In genomic region chr7:112233345-112234005, GRCm38 (mm10) we compare ENCODE assay signal across 9 mouse cellular contexts. TPM values are rescaled to one million over a fixed set of nuclear protein-coding genes. Genes with fewer than 3 reads are reported as not detected.
DNase-seq lines count a peak whose midpoint lies in the region; ATAC-seq lines count a peak whose summit lies in the region.
"Had no signal": no experiment of that assay in that cellular context is flagged by ENCODE, and none has a peak within 500 bp of the region (broad histone marks: within the 10 kb centered on the region; RNA-seq: fewer than 3 reads in every experiment).

No protein-coding gene starts in this region.

- H3K4me3 ChIP-seq in embryonic facial prominence, embryonic 10.5 days: no peak overlapping the region
- no peak overlapping the region for H3K4me3 ChIP-seq in intestine, embryonic 15.5 days (replicated peaks)
- H3K4me3 ChIP-seq in stomach, embryonic 14.5 days (ENCODE audit: low read depth, low read length): no peak overlapping the region
- H3K4me3 ChIP-seq: liver, embryonic 15.5 days had no signal

- H3K4me2 ChIP-seq in intestine, embryonic 15.5 days (replicated peaks): no peak overlapping the region
- H3K4me2 ChIP-seq in stomach, embryonic 14.5 days (replicated peaks; ENCODE audit: low read depth, low read length): no peak overlapping the region
- H3K4me2 ChIP-seq: liver, embryonic 15.5 days had no signal

- peaks cover 32% of the 10 kb centered on the region for H3K27me3 ChIP-seq in embryonic facial prominence, embryonic 10.5 days (replicated peaks; ENCODE audit: low read depth, poor library complexity, severe bottlenecking)
- H3K27me3 ChIP-seq in intestine, embryonic 15.5 days (replicated peaks): no peaks in the 10 kb centered on the region
- no peaks in the 10 kb centered on the region for H3K27me3 ChIP-seq in stomach, embryonic 14.5 days (ENCODE audit: control insufficient read depth, insufficient read depth, low read length)
- H3K27me3 ChIP-seq: liver, embryonic 15.5 days had no signal

- DNase-seq in cerebellum, adult 11-12 months: peak; percentile 73
- DNase-seq in cerebellum, adult 8-10 months: no peak
- peak; percentile 59 for DNase-seq in embryonic facial prominence, embryonic 10.5 days (ENCODE audit: low spot score)
- peak; percentile 70 for DNase-seq in lung, postnatal 36 days
- DNase-seq in liver: no peak
- DNase-seq in Muller cell, postnatal 12 days (ENCODE audit: inconsistent ontology term): no peak

- no peaks in the 10 kb centered on the region for H3K9me3 ChIP-seq in embryonic facial prominence, embryonic 10.5 days
- H3K9me3 ChIP-seq in intestine, embryonic 15.5 days: no peaks in the 10 kb centered on the region
- no peaks in the 10 kb centered on the region for H3K9me3 ChIP-seq in stomach, embryonic 14.5 days (ENCODE audit: control insufficient read depth, low read depth, low read length)
- H3K9me3 ChIP-seq: liver, embryonic 15.5 days had no signal

- 0 out of 2 replicates have a peak, but pooled peaks have one; percentile 35 for ATAC-seq in intestine, embryonic 15.5 days
- no peak for ATAC-seq in stomach, embryonic 14.5 days (ENCODE audit: insufficient number of reproducible peaks, insufficient read depth, low FRiP score, low read depth)

- peaks cover 21% of the 10 kb centered on the region for H3K4me1 ChIP-seq in embryonic facial prominence, embryonic 10.5 days
- H3K4me1 ChIP-seq in intestine, embryonic 15.5 days (replicated peaks): peaks cover 18% of the 10 kb centered on the region; the same call in 1 of the 2 replicates
- H3K4me1 ChIP-seq in stomach, embryonic 14.5 days (ENCODE audit: control insufficient read depth, insufficient read depth, low read length): peaks cover 7% of the 10 kb centered on the region; the same call in 1 of the 2 replicates

- no peaks in the 10 kb centered on the region for H3K36me3 ChIP-seq in embryonic facial prominence, embryonic 10.5 days (replicated peaks)
- H3K36me3 ChIP-seq in intestine, embryonic 15.5 days: no peaks in the 10 kb centered on the region
- H3K36me3 ChIP-seq in stomach, embryonic 14.5 days (ENCODE audit: control insufficient read depth, insufficient read depth, low read length): no peaks in the 10 kb centered on the region
- H3K36me3 ChIP-seq: liver, embryonic 15.5 days had no signal

- 45% methylated on average over 7 of the region's 7 CpGs for WGBS in embryonic facial prominence, embryonic 10.5 days
- WGBS in intestine, embryonic 15.5 days: 22% methylated on average over 7 of the region's 7 CpGs
- 21% methylated on average over 7 of the region's 7 CpGs for WGBS in stomach, embryonic 14.5 days

- H3K27ac ChIP-seq in embryonic facial prominence, embryonic 10.5 days (replicated peaks): no peak overlapping the region
- peak overlapping the region; percentile 72 for H3K27ac ChIP-seq in intestine, embryonic 15.5 days
- peak overlapping the region; percentile 44; the same call in 1 of the 2 replicates for H3K27ac ChIP-seq in stomach, embryonic 14.5 days (ENCODE audit: low read length)
- H3K27ac ChIP-seq: liver, embryonic 15.5 days had no signal

- no peak overlapping the region for H3K9ac ChIP-seq in intestine, embryonic 15.5 days
- no peak overlapping the region for H3K9ac ChIP-seq in stomach, embryonic 14.5 days (replicated peaks; ENCODE audit: low read depth, low read length)
- H3K9ac ChIP-seq: liver, embryonic 15.5 days had no signal

RNA-seq across cellular contexts. Expression of gene Mical2, which starts 7.8 kb away (rescaled TPM):
- polyA plus RNA-seq in embryonic facial prominence, embryonic 10.5 days (2016; fragmentation: Nextera tagmentation; extraction: Ambion mirVana): 1.2 and 1.4 TPM in 2 replicates
- 18.6 and 19.4 TPM in 2 replicates for polyA plus RNA-seq in intestine, embryonic 15.5 days (2015; fragmentation: Nextera tagmentation; extraction: Ambion mirVana)
- 10.7 and 11.0 TPM in 2 replicates for polyA plus RNA-seq in stomach, embryonic 14.5 days (2014; fragmentation: Nextera tagmentation; extraction: Ambion mirVana)

Comparison
In these comparisons a context has a peak if more than half of its experiments do, and no peak if none do; other contexts are left out.
1. DNase-seq: peak in cerebellum, adult 11-12 months (single experiment), embryonic facial prominence, embryonic 10.5 days (single experiment) and lung, postnatal 36 days (single experiment); none in cerebellum, adult 8-10 months (single experiment), liver (single experiment) and Muller cell, postnatal 12 days (single experiment).